Mouse (Mus musculus) cerebellum, adult 2 months (tissue): Measurements from ENCODE around the gene Recql5. TPM values are rescaled to one million over a fixed set of nuclear protein-coding genes. Genes with fewer than 3 reads are reported as not detected.
A peak's percentile ranks its signal among the peaks of the same experiment; 100 is the strongest.
"Not testable (repeated sequence)": the region's sequence is repeated elsewhere in the genome, so short reads cannot be mapped to it uniquely, and the experiment has no call there.

Experiments used
- DNase-seq, 2 experiments: peaks; one replicate each; pipeline ENCODE4 v3.0.0; 2021
- H3K27ac ChIP-seq: fragments of 200-500 bp; 2 replicates; pipeline ENCODE4 v1.5.1; 2012; ENCODE audit warnings: low read length, control low read depth, inconsistent platforms; ENCODE audit not compliant: insufficient read depth
- H3K27me3 ChIP-seq: fragments of 200-500 bp; 2 replicates; pipeline ENCODE4 v1.6.1; 2012; ENCODE audit warnings: inconsistent platforms, mild to moderate bottlenecking, low read length, moderate library complexity; ENCODE audit not compliant: control insufficient read depth, insufficient read depth
- H3K4me1 ChIP-seq: fragments of 200-500 bp; 2 replicates; pipeline ENCODE4 v1.6.1; 2011; ENCODE audit warnings: low read length; ENCODE audit not compliant: control insufficient read depth, insufficient read depth
- H3K4me3 ChIP-seq: fragments of 200-500 bp; replicated peaks from 2 replicates; pipeline ENCODE3; 2011; ENCODE audit warnings: mild to moderate bottlenecking, low read depth, low read length, control low read depth; ENCODE audit not compliant: insufficient read depth
- CTCF ChIP-seq: fragments of 200-500 bp; IDR thresholded peaks from 2 replicates; pipeline ENCODE4 v1.5.1; 2011; ENCODE audit warnings: low read depth, mild to moderate bottlenecking, control low read depth, low read length, moderate library complexity, borderline replicate concordance; ENCODE audit not compliant: insufficient read depth
- POLR2A ChIP-seq: fragments of 200-500 bp; IDR thresholded peaks from 2 replicates; pipeline ENCODE4 v1.6.1; 2011; ENCODE audit warnings: low read length, control low read depth, borderline replicate concordance; ENCODE audit not compliant: insufficient read depth
- WGBS: fragments of 180-500 bp; shearing (Covaris S2); methylation state at CpG from one replicate; pipeline ENCODE4 v1.1.7; 2018; 5-methylcytosine and 5-hydroxymethylcytosine counted together
- polyA plus RNA-seq: library from polyadenylated mRNA; depleted of rRNA; stranded (reverse); fragments of >200 nt; gene quantifications from 2 replicates; pipeline ENCODE4 v1.2.3, GENCODE M21; 2012

Gene Recql5
- polyA plus RNA-seq, 1 experiment: 24.7 TPM

DNA sequence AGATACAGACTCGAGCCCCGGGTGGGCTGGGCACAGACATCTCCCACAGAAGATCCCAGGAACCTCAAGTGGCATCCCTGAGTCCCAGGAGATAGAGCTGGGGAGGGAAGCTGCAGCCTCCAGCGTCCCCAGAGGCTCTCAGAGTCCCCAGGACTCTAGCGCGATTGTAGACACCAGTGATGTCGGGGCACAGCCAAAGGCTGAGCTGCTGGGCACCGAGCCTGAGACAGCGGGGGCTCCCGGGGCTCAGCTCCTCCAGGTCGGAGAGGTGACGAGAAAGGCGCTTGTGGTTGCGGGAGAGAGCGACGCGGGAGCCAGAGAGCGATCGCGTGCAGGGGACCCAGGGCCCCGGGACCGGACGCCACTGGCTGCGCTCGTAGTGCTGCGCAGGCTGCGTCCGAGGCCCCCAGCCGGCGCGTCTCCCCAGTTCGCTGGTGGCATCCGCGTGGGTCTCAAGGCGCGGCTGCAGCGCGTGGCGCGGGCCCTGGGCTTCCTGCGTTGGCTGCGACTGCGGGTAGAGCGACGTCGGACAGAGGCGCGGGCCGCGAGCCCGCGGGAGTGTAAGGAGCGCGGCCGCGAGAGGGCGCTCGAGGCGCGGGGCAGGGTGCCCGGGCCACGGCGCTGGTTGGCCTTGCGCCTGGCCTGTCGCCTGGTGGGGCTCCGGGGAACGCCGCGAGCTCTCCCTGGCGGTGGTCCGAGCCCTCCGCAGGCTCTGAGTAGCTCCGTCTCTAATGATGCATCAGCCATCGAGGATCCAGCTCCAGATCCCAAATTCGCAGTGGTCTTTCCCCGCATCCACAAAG, 73.9 kb downstream of the Recql5 start:
- H3K4me1 ChIP-seq: no peaks in the 10 kb centered on the region
- DNase-seq: peak; percentile 64 to 71
- WGBS: 1% methylated on average over 75 of the region's 75 CpGs
- peaks cover 4% of the 10 kb centered on the region; the same call in 1 of the 2 replicates for H3K27me3 ChIP-seq
- TF ChIP-seq POLR2A: no peak
- peak; percentile 63; the same call in 1 of the 2 replicates for TF ChIP-seq CTCF
- no peak overlapping the region for H3K4me3 ChIP-seq
- H3K27ac ChIP-seq: no peak overlapping the region

DNA sequence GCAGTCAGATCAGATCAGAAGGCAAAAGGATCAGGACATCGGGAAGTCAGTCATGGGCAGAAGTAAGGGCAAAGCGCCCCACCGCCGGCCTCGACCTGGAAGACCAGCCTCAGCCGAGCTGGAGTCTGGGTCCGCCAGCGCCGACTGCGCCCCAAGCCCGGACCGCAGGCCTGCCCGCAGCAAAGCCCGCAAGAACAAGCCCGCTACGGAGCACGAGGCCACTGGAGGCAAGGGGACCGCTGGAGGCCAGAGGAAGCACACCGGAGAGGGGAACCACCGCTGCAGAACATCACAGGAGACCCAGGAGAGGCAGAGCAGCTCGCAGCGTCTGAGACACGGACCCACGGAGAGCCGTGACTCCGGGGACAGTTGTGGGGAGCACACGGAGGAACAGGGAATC, 74.9 kb downstream of the Recql5 start, which contains the start of gene Myo15b:
Gene Myo15b (plus strand): TSS at position 53 of the 400 bp plus-strand sequence.
- no peak within 1 kb of the TSS for H3K4me3 ChIP-seq
- no peaks in the 10 kb centered on the region for H3K4me1 ChIP-seq
- no peak for DNase-seq
- no peak for TF ChIP-seq POLR2A
- TF ChIP-seq CTCF: no peak
- H3K27me3 ChIP-seq: peaks cover 4% of the 10 kb centered on the region; the same call in 1 of the 2 replicates
- no peak within 1 kb of the TSS for H3K27ac ChIP-seq
- 13% methylated on average over 27 of the region's 27 CpGs for WGBS

DNA sequence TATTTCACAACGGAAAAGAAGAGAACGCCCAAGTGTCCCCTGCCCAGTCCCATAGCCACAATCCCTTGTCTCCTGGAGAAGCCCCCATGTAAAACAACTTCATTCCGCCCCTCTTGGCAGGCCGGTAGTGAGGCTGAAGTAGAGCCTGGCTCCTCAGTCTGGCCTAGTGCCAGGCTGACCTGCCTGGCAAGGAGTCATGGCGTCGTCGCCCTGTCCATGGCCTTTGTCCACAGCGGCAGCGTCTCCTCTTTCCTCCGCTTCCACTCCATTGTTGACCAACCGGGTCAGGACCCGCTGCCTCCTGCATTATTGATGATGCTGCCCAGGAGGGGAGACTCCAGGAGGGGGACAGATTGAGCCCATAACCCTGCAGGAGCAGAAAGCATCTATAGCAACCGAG, 75.3 kb downstream of the Recql5 start:
- DNase-seq: no peak
- Histone ChIP-seq H3K4me3 (no peak overlapping the region), H3K27me3 (peaks cover 4% of the 10 kb centered on the region; the same call in 1 of the 2 replicates), H3K27ac (no peak overlapping the region), H3K4me1 (no peaks in the 10 kb centered on the region)
- 35% methylated on average over 13 of the region's 13 CpGs for WGBS
- no peak for TF ChIP-seq CTCF
- no peak for TF ChIP-seq POLR2A

DNA sequence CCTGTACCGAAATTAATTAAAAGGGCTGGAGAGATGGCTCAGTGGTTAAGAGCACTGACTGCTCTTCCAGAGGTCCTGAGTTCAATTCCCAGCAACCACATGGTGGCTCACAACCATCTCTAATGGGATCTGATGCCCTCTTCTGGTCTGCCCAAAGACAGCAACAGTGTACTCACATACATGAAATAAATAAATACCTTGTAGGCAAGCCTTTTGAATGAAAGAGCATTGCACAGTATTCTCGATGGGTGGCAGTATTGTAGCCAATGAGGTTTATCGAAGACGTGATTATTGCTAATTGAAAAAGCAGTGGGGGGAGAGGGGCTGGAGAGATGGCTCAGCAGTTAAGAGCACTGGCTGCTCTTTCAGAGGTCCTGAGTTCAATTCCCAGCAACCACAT, 76.1 kb downstream of the Recql5 start:
- not testable (repeated sequence) for H3K4me1 ChIP-seq, H3K4me3 ChIP-seq, H3K27ac ChIP-seq, H3K27me3 ChIP-seq, DNase-seq
- WGBS: 94% methylated on average over 4 of the region's 4 CpGs

DNA sequence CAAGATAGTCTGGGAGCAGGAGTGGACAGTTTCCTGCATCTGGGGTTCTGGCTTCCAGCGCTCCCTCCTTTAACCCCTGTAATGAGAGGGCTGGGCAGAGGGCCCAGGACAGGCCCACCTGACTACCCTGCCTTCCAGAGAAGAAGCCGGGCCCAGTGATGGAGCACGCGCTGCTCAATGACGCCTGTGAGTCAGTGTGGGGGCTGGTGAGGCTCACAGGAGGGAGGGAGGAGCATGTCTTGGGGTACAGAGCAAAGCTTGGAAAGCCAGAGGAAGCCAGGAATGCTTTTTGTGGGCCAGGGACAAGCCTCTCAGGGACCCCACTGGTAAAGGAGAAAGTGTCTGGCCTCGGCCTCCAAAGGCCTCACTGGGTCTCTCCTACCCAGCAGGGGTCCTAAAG, 78.6 kb downstream of the Recql5 start:
- Histone ChIP-seq H3K27me3 (peaks cover 2% of the 10 kb centered on the region; the same call in 1 of the 2 replicates), H3K4me3 (no peak overlapping the region), H3K4me1 (no peaks in the 10 kb centered on the region), H3K27ac (no peak overlapping the region)
- no peak for DNase-seq
- 73% methylated on average over 6 of the region's 6 CpGs for WGBS
- TF ChIP-seq POLR2A (no peak), CTCF (no peak)

DNA sequence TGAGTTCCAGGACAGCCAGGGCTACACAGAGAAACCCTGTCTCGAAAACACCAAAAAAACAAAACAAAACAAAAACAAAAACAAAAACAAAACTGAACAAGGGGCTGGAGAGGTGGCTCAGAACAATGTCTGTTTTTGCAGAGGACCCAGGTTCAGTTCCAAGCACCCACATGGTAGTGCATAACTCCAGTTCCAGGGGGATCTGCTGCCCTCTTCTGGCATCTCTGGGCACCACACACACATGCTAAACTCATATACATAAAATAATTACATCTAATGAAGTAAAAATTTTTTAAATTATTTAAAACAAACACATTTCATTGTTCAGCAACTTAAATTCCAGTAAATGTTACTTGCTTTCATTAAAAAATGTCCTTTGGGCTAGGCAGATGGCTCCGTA, 87.5 kb downstream of the Recql5 start:
- Histone ChIP-seq H3K27me3 (no peaks in the 10 kb centered on the region), H3K27ac (no peak overlapping the region), H3K4me1 (peaks cover 6% of the 10 kb centered on the region), H3K4me3 (no peak overlapping the region)
- DNase-seq: no peak
- 93% methylated on average over 2 of the region's 2 CpGs for WGBS
- TF ChIP-seq CTCF: no peak
- TF ChIP-seq POLR2A: no peak

- H3K4me1 ChIP-seq: peaks cover 6% of the 10 kb centered on the region
- no peak overlapping the region for H3K27ac ChIP-seq
- no peak for DNase-seq
- H3K27me3 ChIP-seq: no peaks in the 10 kb centered on the region
- 80% methylated on average over 8 of the region's 8 CpGs for WGBS
- no peak overlapping the region for H3K4me3 ChIP-seq
- TF ChIP-seq POLR2A (no peak), CTCF (no peak)
Measured at GRCm38 (mm10) chr11:115844240-115844639, 89.0 kb downstream of the Recql5 start.

- Histone ChIP-seq H3K4me1 (peaks cover 6% of the 10 kb centered on the region), H3K27ac (no peak overlapping the region), H3K4me3 (no peak overlapping the region), H3K27me3 (no peaks in the 10 kb centered on the region)
- no peak for DNase-seq
- whole genome bisulfite sequencing: 92% methylated on average over 5 of the region's 5 CpGs
- TF ChIP-seq POLR2A (no peak), CTCF (no peak)
Measured at GRCm38 (mm10) chr11:115843891-115844239, 89.4 kb downstream of the Recql5 start.
